Mouse (Mus musculus) bone marrow, adult 2 months (tissue): Measurements from ENCODE around the gene Aaed1.

ENCODE experiments used
- CTCF ChIP-seq: fragments of 200-500 bp; IDR thresholded peaks from 2 replicates; pipeline ENCODE4 v1.5.1; 2011; ENCODE audit warnings: low read length, control low read depth; ENCODE audit not compliant: control insufficient read depth, insufficient read depth
- POLR2A ChIP-seq: fragments of 200-500 bp; IDR thresholded peaks from 2 replicates; pipeline ENCODE4 v1.6.1; 2011; ENCODE audit warnings: low read depth, mild to moderate bottlenecking, control low read depth, low read length, borderline replicate concordance; ENCODE audit not compliant: control insufficient read depth

DNA sequence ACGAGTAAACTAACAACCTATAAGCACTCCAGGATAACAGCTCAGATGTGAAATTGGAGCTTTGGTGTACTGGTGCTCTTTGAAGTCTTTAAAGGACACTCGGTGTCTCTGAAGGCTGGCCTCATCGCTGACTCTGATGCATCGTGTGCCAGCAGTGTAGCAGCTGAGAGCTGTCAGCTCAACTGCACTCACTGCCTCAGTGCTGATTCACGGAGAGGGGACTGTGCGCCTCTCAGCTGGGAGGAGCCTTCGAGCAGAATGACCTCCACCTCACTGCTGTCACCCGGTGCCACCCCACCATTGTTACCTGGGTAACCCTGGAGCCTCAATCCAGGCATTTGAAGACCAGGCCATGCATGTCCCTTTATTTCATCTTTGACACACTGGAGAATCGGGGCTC is 45.4 kb downstream of the Aaed1 start:
- TF ChIP-seq CTCF (no peak), POLR2A (no peak)
